Mouse (Mus musculus): Measurements from ENCODE around the gene Eml6.

The Eml6 gene

GRCm38 (mm10) chr11:30025835-30026472 is at the start of gene Eml6:
Gene Eml6 (minus strand): TSS chr11:30026033.
- no peaks in the 10 kb centered on the region for H3K36me3 ChIP-seq (ENCODE audit: control insufficient read depth, insufficient read depth, low read length, poor library complexity, severe bottlenecking)
- DNase-seq (ENCODE audit: low read depth, low spot score) = peak; percentile 29
- no peaks in the 10 kb centered on the region; the same call in 1 of the 2 replicates for H3K27me3 ChIP-seq (ENCODE audit: control insufficient read depth, insufficient read depth, low read length, poor library complexity, severe bottlenecking)

GRCm38 (mm10) chr11:30057299-30057698 is 31.5 kb upstream of the Eml6 start:
- Histone ChIP-seq H3K36me3 (ENCODE audit: control insufficient read depth, insufficient read depth, low read length, poor library complexity, severe bottlenecking) (no peaks in the 10 kb centered on the region), H3K27me3 (ENCODE audit: control insufficient read depth, insufficient read depth, low read length, poor library complexity, severe bottlenecking) (no peaks in the 10 kb centered on the region)
- DNase-seq (ENCODE audit: low read depth, low spot score) = peak; percentile 49

GRCm38 (mm10) chr11:30025144-30025543 is 689 bp downstream of the Eml6 start:
- Histone ChIP-seq H3K36me3 (ENCODE audit: control insufficient read depth, insufficient read depth, low read length, poor library complexity, severe bottlenecking) (no peaks in the 10 kb centered on the region), H3K27me3 (ENCODE audit: control insufficient read depth, insufficient read depth, low read length, poor library complexity, severe bottlenecking) (no peaks in the 10 kb centered on the region; the same call in 1 of the 2 replicates)
- no peak for DNase-seq (ENCODE audit: low read depth, low spot score)

GRCm38 (mm10) chr11:30024261-30025071 is 1.4 kb downstream of the Eml6 start:
- no peaks in the 10 kb centered on the region; the same call in 1 of the 2 replicates for H3K27me3 ChIP-seq (ENCODE audit: control insufficient read depth, insufficient read depth, low read length, poor library complexity, severe bottlenecking)
- DNase-seq (ENCODE audit: low read depth, low spot score) = peak; percentile 2
- H3K36me3 ChIP-seq (ENCODE audit: control insufficient read depth, insufficient read depth, low read length, poor library complexity, severe bottlenecking) = no peaks in the 10 kb centered on the region

GRCm38 (mm10) chr11:29986257-29986656 is 39.6 kb downstream of the Eml6 start:
- H3K27me3 ChIP-seq (ENCODE audit: control insufficient read depth, insufficient read depth, low read length, poor library complexity, severe bottlenecking) = no peaks in the 10 kb centered on the region
- no peaks in the 10 kb centered on the region for H3K36me3 ChIP-seq (ENCODE audit: control insufficient read depth, insufficient read depth, low read length, poor library complexity, severe bottlenecking)
- DNase-seq (ENCODE audit: low read depth, low spot score) = no peak

- no peak for DNase-seq (ENCODE audit: low read depth, low spot score)
- H3K27me3 ChIP-seq (ENCODE audit: control insufficient read depth, insufficient read depth, low read length, poor library complexity, severe bottlenecking) = no peaks in the 10 kb centered on the region
- no peaks in the 10 kb centered on the region for H3K36me3 ChIP-seq (ENCODE audit: control insufficient read depth, insufficient read depth, low read length, poor library complexity, severe bottlenecking)
Measured at GRCm38 (mm10) chr11:29968874-29969273, 57.0 kb downstream of the Eml6 start.

- no peak for DNase-seq (ENCODE audit: low read depth, low spot score)
- no peaks in the 10 kb centered on the region for H3K27me3 ChIP-seq (ENCODE audit: control insufficient read depth, insufficient read depth, low read length, poor library complexity, severe bottlenecking)
- no peaks in the 10 kb centered on the region for H3K36me3 ChIP-seq (ENCODE audit: control insufficient read depth, insufficient read depth, low read length, poor library complexity, severe bottlenecking)
Measured at GRCm38 (mm10) chr11:29959366-29959765, 66.5 kb downstream of the Eml6 start.

GRCm38 (mm10) chr11:29944661-29945060 is 81.2 kb downstream of the Eml6 start:
- Histone ChIP-seq H3K27me3 (ENCODE audit: control insufficient read depth, insufficient read depth, low read length, poor library complexity, severe bottlenecking) (no peaks in the 10 kb centered on the region), H3K36me3 (ENCODE audit: control insufficient read depth, insufficient read depth, low read length, poor library complexity, severe bottlenecking) (no peaks in the 10 kb centered on the region)
- no peak for DNase-seq (ENCODE audit: low read depth, low spot score)

- Histone ChIP-seq H3K36me3 (ENCODE audit: control insufficient read depth, insufficient read depth, low read length, poor library complexity, severe bottlenecking) (no peaks in the 10 kb centered on the region), H3K27me3 (ENCODE audit: control insufficient read depth, insufficient read depth, low read length, poor library complexity, severe bottlenecking) (no peaks in the 10 kb centered on the region)
- DNase-seq (ENCODE audit: low read depth, low spot score) = no peak
Measured at GRCm38 (mm10) chr11:29924332-29924731, 101.5 kb downstream of the Eml6 start.

GRCm38 (mm10) chr11:29923851-29924250 is 102.0 kb downstream of the Eml6 start:
- H3K36me3 ChIP-seq (ENCODE audit: control insufficient read depth, insufficient read depth, low read length, poor library complexity, severe bottlenecking) = no peaks in the 10 kb centered on the region
- no peaks in the 10 kb centered on the region for H3K27me3 ChIP-seq (ENCODE audit: control insufficient read depth, insufficient read depth, low read length, poor library complexity, severe bottlenecking)
- DNase-seq (ENCODE audit: low read depth, low spot score) = no peak

GRCm38 (mm10) chr11:29913180-29913579 is 112.7 kb downstream of the Eml6 start:
- Histone ChIP-seq H3K36me3 (ENCODE audit: control insufficient read depth, insufficient read depth, low read length, poor library complexity, severe bottlenecking) (no peaks in the 10 kb centered on the region), H3K27me3 (ENCODE audit: control insufficient read depth, insufficient read depth, low read length, poor library complexity, severe bottlenecking) (no peaks in the 10 kb centered on the region)
- DNase-seq (ENCODE audit: low read depth, low spot score) = no peak

GRCm38 (mm10) chr11:29909330-29909729 is 116.5 kb downstream of the Eml6 start:
- Histone ChIP-seq H3K36me3 (ENCODE audit: control insufficient read depth, insufficient read depth, low read length, poor library complexity, severe bottlenecking) (no peaks in the 10 kb centered on the region), H3K27me3 (ENCODE audit: control insufficient read depth, insufficient read depth, low read length, poor library complexity, severe bottlenecking) (no peaks in the 10 kb centered on the region)

GRCm38 (mm10) chr11:29885160-29885559 is 140.7 kb downstream of the Eml6 start:
- Histone ChIP-seq H3K27me3 (ENCODE audit: control insufficient read depth, insufficient read depth, low read length, poor library complexity, severe bottlenecking) (no peaks in the 10 kb centered on the region), H3K36me3 (ENCODE audit: control insufficient read depth, insufficient read depth, low read length, poor library complexity, severe bottlenecking) (no peaks in the 10 kb centered on the region)
- DNase-seq (ENCODE audit: low read depth, low spot score) = peak; percentile 74

More at GRCm38 (mm10) chr11:29909330-29909729, 116.5 kb downstream of the Eml6 start:
- no peak for DNase-seq (ENCODE audit: low read depth, low spot score)

- DNase-seq (ENCODE audit: low read depth, low spot score) = no peak
- Histone ChIP-seq H3K27me3 (ENCODE audit: control insufficient read depth, insufficient read depth, low read length, poor library complexity, severe bottlenecking) (no peaks in the 10 kb centered on the region), H3K36me3 (ENCODE audit: control insufficient read depth, insufficient read depth, low read length, poor library complexity, severe bottlenecking) (no peaks in the 10 kb centered on the region)
Measured at GRCm38 (mm10) chr11:29884355-29884754, 141.5 kb downstream of the Eml6 start.

- no peaks in the 10 kb centered on the region for H3K27me3 ChIP-seq (ENCODE audit: control insufficient read depth, insufficient read depth, low read length, poor library complexity, severe bottlenecking)
- H3K36me3 ChIP-seq (ENCODE audit: control insufficient read depth, insufficient read depth, low read length, poor library complexity, severe bottlenecking) = no peaks in the 10 kb centered on the region
- DNase-seq (ENCODE audit: low read depth, low spot score) = no peak
Measured at GRCm38 (mm10) chr11:29883024-29883423, 142.8 kb downstream of the Eml6 start.
